Mouse (Mus musculus) hematopoietic stem cell, adult 5-6 weeks (primary cell): Measurements from ENCODE around the gene Ccdc24. TPM values are rescaled to one million over a fixed set of nuclear protein-coding genes. Genes with fewer than 3 reads are reported as not detected.
A peak's percentile ranks its signal among the peaks of the same experiment; 100 is the strongest.

Experiments
- ATAC-seq, 2 experiments: fragments of 125-278 bp in 1 of 2; replicated peaks in 1 of 2; 2 replicates each; pipeline ENCODE4 v1.8.0; 2016 to 2017; ENCODE audit warnings: inconsistent platforms in 2 of 2, mild to moderate bottlenecking in 2 of 2, moderate number of reproducible peaks in 2 of 2, low read depth in 1 of 2, moderate TSS enrichment in 1 of 2; ENCODE audit not compliant: low FRiP score in 2 of 2, poor library complexity in 2 of 2, severe bottlenecking in 2 of 2, insufficient read depth in 1 of 2, low TSS enrichment in 1 of 2
- total RNA-seq: library from RNA; stranded (forward); fragments of 172-1452, 232-1000 nt; gene quantifications from 2 replicates; pipeline ENCODE4 v1.2.3, GENCODE M21; 2017

The Ccdc24 gene
- total RNA-seq, result 0.25 TPM in 1 of 2 replicates, not detected in the other

GRCm38 (mm10) chr4:117872471-117872886 lies at the start of gene Ccdc24:
TSS of gene Ccdc24 (minus strand) at chr4:117872557.
- no peak for ATAC-seq

GRCm38 (mm10) chr4:117921358-117921757 lies 49.0 kb upstream of the Ccdc24 start:
- no peak for ATAC-seq

- ATAC-seq, result 0 out of 4 replicates have a peak, but pooled peaks of 1 of the 2 experiments have one; percentile 11
Measured at GRCm38 (mm10) chr4:117918762-117919161, 46.4 kb upstream of the Ccdc24 start.

GRCm38 (mm10) chr4:117918261-117918660 lies 45.9 kb upstream of the Ccdc24 start:
- ATAC-seq, result no peak

DNA sequence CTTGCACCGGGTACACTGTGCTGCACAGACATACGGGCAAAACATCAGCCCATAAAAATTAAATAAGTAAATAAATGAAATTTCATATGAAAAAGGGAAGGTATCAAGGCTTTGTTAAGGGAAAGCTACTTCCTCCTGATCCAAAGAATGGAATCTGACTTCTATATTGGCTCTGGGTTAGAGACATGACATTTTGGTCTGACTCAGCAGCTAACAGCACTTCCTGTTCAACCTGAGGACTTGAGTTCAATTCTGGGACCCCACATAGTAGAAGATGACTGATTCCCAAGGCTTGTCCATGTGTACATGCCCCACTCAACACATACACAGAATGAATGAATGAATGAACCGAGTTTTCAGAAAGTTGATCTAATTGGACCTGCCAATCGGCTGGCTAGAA lies 45.5 kb upstream of the Ccdc24 start:
- ATAC-seq, result no peak

GRCm38 (mm10) chr4:117917402-117917801 lies 45.0 kb upstream of the Ccdc24 start:
- no peak for ATAC-seq

GRCm38 (mm10) chr4:117916386-117916785 lies 44.0 kb upstream of the Ccdc24 start:
- no peak for ATAC-seq

GRCm38 (mm10) chr4:117915489-117916105 lies 43.2 kb upstream of the Ccdc24 start:
- 0 out of 4 replicates have a peak, but pooled peaks of 1 of the 2 experiments have one; percentile 6 for ATAC-seq

DNA sequence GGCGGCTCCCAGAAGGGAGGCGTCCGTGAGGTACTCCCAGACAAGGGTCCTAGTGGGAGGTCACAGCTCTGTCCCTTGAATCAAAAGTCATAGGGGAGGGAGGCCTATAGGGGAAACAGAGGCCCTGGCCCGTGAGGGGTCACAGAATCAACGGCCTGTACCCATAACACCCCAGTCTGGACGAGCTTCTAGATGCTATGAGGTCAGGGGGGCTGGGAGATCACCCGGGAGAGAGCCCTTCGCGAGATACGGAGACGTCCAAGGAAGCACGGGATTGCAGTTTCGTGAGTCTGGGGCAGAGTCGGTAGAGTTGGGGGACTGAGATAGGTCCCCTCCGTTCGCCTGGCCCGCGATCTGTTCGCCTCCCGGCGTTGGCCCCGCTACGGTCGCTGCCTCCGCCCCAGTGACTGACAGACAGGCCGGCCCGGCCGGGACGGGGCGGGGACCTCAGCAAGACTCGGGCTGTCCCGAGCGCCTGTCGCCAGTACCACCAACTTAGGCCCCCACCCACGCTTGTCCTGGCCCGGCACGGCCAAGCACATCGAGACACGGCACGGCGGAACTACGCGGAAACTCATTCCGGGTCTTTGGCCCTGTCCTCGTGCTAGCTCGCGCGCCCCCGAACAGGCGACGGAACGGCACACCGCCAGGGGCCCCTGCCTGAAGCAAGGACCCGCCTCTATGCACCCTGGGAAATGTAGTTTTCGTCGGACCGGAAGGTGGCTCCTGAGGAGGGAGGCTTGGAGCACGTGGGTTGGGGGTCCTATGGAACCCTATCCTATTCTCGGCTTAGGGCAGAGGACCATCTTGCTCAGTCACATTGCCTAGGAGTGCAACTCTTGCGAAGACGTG lies 42.5 kb upstream of the Ccdc24 start, which contains the start of gene Ipo13:
Gene Ipo13, minus strand, starts transcription at position 409 of the 852 bp plus-strand sequence.
- peak; percentile 82 to 88 for ATAC-seq

DNA sequence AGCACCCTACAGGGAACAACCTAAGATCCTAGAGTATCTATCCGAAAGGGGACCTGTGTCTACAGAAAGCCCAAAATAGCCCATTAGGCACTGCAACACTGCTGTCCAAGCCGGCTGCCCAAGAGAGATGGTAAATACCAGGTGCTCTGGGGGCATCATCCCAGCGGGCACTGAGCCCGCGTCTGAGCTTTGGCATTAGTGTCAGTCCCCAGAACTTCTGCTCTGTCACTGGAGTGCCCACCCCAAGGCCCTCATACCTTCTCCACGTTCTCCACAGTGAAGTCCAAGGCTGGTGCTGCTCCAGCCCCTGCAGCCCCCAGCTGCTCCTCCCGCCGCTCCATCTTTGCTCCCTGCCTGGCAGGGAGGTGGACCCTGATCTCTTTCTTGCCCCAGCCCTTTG lies 41.7 kb upstream of the Ccdc24 start:
- ATAC-seq, result no peak

- no peak for ATAC-seq
Measured at GRCm38 (mm10) chr4:117913421-117913820, 41.1 kb upstream of the Ccdc24 start.

DNA sequence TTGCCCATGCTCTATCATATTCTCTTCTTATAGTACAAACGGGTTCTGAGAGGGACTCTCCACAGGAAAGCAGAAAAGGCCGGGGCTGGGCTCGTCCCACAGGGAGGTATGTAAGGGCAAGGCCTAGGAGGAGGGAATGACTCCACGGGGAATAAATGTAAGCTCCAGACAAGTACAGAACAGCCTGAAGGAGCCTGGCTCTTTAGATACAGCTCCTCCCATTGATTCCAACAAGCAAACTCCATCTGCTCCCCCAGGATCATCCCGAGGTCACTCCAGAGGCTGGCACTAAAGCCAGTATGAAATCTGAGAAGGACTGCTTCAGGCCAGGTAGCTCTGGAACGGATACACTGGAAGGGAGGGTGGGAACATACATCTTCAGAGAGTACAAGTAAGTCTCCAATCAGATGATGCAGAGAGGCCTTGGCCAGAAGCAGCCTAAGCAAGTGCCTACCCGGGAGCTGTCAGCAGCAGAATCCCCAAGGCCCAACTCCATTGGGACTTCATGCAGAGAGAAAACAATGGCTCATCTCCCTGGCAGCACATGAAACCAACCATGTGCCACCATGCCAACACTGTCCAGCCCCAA lies 40.4 kb upstream of the Ccdc24 start:
- ATAC-seq, result no peak

GRCm38 (mm10) chr4:117912131-117912561 lies 39.8 kb upstream of the Ccdc24 start:
- ATAC-seq, result no peak

DNA sequence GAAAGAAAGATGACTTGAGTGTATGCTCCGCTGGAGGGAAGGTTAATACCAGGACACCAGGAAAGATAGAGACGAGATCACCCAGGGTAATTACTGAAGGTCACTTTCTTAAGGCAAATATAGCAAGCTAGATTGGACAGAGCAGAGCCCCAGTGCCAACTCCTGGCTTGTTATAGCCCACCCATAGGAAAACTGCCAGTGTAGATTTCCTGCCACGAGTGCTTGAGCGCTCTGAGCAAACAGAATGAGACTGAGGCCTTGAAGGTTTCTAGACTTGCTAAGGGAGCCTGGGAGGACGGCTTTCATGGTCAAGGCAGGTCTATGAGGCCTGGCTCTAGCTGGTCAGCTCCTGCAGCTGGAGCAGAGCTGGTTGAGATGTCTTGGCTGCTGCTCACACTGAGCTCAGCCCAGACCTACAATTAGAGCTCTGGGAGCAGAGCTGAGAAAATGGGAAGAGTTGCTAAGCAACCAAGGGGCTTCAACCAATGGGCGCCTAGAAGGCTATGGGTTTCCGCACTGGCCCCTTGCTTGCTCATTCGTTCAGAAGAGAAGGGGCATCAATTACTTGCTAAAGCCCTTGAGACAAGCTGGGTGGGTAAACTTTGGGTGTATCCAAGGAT lies 36.6 kb upstream of the Ccdc24 start:
- no peak for ATAC-seq

- no peak for ATAC-seq
Measured at GRCm38 (mm10) chr4:117906196-117906595, 33.8 kb upstream of the Ccdc24 start.

DNA sequence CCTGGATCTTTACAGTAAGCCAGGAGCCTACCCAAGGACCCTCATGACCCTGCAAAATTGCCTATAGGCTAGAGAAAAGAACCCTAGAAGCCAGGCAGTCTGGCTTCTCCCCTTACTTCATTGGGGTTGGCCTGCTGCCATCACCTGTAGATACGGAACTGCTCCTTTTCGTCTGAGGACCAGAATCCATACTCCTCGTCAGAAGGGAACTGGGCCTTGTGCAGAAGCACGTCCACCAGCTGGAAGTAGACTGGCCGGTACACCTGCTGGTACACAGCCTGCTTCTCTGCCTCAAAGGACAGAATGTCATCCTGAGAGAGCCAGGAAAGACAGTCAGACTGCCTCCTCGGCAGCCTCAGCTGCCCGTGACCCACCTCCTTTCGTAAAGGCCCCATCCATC lies 32.4 kb upstream of the Ccdc24 start:
- ATAC-seq, result no peak

GRCm38 (mm10) chr4:117904094-117904493 lies 31.7 kb upstream of the Ccdc24 start:
- no peak for ATAC-seq

DNA sequence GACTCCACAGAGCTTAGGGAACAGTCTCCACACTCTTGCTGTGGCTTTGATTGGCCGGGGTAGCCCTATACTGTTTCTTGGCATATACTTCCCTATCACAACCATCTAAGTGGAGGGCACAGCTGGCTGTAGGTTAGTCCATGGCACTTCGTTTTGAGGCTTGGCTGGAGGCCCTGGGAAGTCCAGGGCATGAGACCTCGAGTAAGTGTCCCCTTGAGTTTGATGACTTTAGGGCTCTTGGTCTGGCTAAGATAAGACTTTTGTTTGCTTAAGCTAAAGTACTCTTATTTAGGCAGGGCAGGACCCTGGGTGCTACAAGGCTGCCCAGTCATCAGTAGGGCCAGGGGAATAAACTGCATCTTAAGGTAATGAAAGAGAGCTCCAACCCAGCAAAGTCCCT lies 25.8 kb upstream of the Ccdc24 start:
- ATAC-seq, result no peak
